Mouse (Mus musculus) adrenal gland, postnatal 4 days (tissue): ENCODE results near the gene Mthfs. TPM values are rescaled to one million over a fixed set of nuclear protein-coding genes. Genes with fewer than 3 reads are reported as not detected.
"Not testable (repeated sequence)": the region's sequence is repeated elsewhere in the genome, so short reads cannot be mapped to it uniquely, and the experiment has no call there.

Experiments used
- DNase-seq, 2 experiments: peaks; one replicate each; pipeline ENCODE4 v3.0.0; 2021 to 2022; ENCODE audit warnings: low spot score in 2 of 2, mixed read lengths in 2 of 2
- long read RNA-seq, 2 experiments: library from polyadenylated mRNA; stranded (forward); transcript quantifications; one replicate each; pipeline ENCODE4 v2.0.0; 2021
- total RNA-seq, 2 experiments: library from RNA; stranded (reverse); gene quantifications; 2 replicates each; pipeline ENCODE4 v1.2.3; 2021

Gene Mthfs
- total RNA-seq, result 10 to 100 TPM; 36.5 to 43.3 TPM
- long read RNA-seq, experiment 1, transcript Mthfs-201 (3 exons, 816 nt), result major isoform, 10 of 21 reads
- long read RNA-seq, experiment 1, partial matches to known transcripts, result 0 of 21 reads
- long read RNA-seq, experiment 1, other reads (novel, unspliced or antisense), result 10 of 21 reads
- long read RNA-seq, experiment 2, transcript Mthfs-201 (3 exons, 816 nt), result major isoform, 13 of 52 reads
- long read RNA-seq, experiment 2, partial matches to known transcripts, result 3 of 52 reads
- long read RNA-seq, experiment 2, other reads (novel, unspliced or antisense), result 33 of 52 reads

DNA sequence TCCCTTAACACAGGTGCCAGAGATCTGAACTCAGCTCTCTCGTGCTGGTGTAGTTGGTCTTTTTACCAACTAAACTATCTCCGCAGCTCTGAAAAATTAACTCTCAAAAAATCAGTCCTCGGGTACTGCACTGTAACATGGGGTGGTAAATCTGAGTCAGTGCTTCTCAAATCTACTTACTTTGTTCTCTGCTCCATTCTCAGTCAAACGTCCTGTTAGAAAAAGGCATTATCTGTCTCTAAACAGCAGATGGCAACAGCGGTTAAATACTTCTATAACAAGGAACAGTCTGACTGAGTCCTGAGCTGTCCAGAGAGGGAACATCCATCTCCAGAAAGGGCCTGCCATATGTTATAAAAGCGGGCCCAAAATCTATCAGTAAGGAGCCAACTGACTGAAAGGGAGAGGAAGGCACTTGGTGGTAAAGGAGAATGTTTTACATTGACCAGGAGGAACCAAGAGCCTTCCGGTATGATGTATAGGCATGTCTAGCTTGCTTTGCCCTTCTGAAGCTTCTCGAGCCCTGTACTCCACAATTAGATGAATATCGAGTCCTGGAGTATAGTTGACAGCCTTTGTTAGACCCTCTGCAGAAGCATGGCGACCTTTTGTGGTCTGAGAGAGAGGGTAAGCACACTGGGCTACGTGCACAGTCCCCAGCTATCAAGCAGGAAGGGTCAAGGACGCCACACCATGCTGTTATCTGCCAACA is at the start of gene Mthfs:
Gene Mthfs, plus strand, starts transcription at position 324 of the 712 bp plus-strand sequence.
- not testable (repeated sequence) for DNase-seq

DNA sequence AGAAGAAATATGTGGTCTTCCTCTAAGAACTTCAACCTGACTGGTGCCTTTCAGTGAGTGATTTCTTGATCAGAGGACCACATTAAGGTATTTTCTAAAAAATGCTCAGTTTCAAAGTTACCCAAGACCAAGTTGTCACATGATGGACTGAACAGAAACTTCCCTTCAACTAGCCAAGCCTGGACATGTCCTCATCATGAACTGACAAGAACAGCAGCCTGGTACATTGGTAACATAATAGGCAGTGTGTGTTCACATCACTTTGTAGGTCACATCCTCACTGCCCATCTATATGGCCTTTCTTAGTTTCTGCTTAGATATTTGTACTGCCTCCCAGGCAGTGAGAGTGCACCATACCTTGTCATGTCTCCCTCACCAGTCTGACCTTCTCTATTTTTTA is 37.9 kb upstream of the Mthfs start:
- DNase-seq, result not testable (repeated sequence)

DNA sequence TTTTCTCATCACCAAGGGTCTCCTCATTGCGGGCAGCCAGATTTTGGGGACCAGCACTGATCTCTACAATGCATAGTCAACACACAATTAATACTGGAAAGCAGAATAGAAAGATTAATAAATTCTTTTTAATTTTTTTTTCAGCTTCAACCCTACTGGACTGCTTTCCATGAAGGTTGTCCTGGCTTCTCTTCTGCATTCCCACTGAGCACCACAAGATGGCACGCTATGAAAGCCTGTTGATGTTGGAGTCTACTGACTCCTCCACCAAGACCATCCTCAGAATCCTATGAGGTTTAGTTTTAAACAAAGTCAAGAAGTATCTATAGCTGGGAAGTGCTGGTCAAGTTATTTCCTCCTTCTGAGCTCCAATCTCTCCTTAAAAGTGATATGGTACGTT is 31.6 kb upstream of the Mthfs start:
- DNase-seq, result peak; percentile 28 to 43

DNA sequence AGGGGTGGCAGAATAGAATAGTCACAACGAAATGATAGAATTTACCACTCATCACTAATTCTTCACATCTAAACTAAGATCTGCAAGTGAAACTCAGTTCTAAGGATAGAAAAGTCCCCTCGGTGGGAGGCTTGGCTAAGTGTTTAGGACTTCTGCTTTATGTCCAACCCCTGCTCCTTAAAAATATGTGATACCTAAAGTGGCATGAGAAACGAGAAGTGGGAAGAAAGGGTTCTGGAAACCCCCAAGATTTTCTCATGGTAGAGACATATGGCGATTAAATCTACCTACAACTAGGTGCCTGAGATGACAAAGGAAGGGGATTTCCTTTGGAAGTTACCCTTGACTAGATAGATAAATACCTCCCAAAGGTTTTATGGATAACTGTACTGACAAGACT is 31.0 kb upstream of the Mthfs start:
- DNase-seq, result not testable (repeated sequence)

DNA sequence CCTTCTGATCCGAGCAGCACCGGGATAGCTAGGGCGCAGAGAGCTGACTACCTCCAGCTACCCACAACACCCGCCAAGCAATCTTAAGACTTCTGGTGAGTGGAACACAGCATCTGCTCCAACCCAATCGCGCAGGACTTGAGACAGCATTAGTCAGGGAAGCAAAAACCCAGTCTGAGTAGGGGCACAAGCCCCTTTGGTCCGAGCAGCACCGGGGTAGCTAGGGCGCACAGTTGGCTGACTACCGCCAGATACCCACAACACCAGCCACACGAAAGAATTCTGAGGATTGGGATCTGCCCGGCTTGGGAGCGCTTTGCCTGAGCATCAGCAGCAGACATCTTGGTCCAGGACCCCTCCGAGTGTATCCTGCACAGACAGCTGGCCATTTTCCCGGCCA is 23.5 kb upstream of the Mthfs start:
- DNase-seq, result not testable (repeated sequence)

DNA sequence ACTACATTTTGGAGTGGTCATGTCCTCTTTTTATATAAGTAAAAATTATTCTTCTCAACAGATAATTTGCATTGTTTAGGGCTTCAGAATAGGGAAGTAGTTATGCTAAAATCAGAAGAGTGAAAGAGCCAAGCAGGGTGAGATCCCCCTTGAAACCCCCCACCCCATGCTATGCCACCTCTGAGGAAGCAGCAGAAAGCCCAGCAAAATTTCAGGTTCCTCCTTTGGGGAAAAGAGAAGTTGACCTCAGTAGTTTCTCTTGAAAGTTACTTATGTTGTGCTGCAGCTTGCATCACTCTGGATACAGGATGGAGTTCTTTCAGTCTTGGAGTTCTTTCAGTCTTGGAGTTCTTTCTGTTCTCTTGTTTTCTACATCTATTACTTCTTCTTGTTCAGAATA is 15.0 kb upstream of the Mthfs start:
- DNase-seq, result not testable (repeated sequence)

DNA sequence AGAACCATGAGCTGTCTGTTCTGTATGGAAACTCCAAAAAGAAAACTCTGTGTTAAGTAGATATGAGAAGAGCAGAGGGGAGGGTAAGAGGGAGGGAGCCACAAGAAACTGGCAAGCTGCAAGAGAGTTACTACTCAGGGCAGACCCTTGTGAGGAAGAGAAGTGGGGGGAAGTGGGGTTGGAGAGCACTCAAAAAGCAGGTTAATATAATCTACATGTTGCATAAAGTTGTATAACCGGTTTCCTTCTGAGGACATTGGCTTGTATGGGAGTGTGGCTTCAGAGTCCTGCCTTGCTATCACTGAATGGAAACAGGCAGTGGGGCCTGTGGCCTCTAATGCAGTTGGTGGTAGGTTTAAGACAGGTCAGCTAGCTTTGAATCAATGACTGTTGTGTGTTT is 13.0 kb upstream of the Mthfs start:
- DNase-seq, result not testable (repeated sequence)

DNA sequence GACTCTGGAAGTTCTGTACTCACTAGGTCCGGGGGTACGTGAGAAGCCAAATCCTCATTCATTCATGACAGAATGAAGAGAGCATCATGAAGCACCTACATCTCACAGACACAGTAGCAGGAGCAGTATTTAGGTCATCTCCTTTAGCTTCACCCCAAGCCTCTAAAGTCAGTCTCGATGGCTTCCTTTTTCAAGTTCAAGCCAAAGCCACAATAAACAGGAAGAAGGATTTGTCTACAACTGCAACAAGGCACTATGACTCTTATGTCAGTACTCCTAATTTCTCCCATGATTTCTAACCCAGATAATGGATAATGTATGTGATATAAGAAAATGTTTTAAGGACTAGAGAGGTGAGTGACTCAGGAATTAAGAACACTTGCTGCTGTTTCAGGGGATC is 12.1 kb upstream of the Mthfs start:
- DNase-seq, result not testable (repeated sequence)

DNA sequence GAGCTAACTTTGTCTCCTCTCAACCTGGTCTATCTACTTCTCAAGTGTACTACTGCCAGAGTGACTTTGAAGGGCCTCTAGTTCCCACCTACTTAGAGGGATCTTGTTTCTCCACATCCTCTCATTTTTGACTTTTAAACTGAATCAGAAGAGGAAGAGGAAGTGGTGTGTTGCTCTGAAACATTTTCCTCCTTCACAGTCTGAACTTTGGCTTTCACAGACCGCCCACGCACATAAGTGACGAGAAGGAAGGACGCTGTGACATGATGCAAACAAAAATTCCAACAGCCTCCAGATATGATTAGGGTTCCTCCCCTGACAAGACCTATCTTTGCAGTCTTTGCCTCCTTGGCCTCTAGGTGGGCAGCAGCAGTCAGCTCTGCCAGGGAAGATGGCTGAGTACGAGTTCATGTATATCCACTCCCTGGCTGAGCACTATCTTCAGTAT is 11.5 kb upstream of the Mthfs start, which contains the start of the genes Bcl2a1b and Gm29094:
Gene Bcl2a1b, plus strand, starts transcription at position 241 of the 448 bp plus-strand sequence.
Gene Gm29094, plus strand, starts transcription at position 411 of the 448 bp plus-strand sequence.
- not testable (repeated sequence) for DNase-seq

DNA sequence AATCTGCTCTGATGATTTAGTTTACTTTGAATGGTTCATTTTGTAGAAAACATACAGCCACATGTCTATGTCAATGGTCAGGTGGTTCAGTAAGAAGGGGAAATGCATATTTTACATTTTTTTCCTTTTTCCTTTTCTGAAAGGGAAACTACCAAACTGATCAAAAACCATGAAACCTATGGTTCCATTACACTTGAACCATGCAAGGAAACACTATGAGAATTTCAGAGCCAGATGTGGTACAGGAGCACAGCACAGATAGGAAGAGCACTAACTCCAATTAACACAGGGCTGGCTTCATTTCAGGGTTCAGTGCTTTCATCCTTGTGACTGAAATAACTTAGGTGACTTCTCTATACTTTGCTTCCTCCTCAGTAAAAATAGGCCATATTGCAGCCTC is 8.2 kb upstream of the Mthfs start:
- DNase-seq, result not testable (repeated sequence)

DNA sequence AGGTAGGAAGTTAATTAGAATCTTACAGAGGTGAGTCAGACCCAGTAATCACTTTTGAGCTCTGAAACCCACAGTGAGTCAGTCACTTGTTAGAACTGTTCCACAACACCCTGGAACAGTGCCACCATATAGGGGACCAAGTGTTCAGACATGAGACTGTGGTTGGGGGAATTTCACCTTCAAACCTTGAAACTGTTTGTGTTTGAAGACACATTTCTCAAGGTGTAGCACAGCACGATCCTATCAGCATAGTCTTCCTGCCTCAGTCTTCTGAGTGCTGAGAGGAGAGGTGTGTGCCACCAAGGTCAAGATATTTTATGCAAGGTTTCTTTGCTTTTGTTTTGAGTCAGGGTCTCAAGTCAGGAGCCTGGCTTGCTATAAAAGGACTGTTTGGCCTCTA is 1.5 kb upstream of the Mthfs start:
- not testable (repeated sequence) for DNase-seq

DNA sequence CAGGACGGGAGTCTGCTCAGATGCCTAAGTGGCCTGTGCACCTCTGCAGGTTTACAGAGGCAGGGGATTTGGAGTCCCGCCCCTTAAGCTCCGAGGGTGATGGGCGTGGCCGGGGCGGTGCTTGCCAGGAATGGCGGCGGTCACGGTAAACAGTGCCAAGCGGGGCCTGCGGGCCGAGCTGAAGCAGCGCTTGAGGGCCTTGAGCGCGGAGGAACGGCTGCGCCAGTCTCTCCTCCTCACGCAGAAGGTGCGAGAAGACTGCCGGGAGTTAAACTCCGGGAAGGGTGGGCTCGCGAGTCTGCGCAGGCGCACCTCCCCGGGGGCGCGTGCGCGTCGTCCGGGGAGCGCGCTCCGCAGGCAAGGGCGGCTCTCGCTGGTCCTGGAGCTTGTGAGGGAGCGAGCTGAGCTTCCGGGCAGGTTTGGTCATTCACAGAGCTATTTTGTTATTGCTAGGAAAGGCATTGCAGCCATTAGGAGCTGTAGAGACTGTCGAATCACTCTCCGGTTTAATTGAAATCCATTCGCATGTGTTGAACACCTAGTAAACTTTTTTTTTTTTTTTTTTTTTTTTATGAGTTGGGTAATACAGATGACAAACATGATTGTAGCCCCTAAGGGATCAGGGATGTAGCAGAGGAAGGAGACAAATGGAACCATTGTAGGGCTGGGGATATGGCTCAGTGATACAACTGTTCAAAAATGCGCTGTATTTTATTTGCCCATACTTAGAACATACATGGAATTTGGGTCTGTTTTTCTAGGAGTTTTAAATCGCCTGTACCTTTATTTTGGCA is 786 bp downstream of the Mthfs start:
- DNase-seq, result peak; percentile 65 to 79

DNA sequence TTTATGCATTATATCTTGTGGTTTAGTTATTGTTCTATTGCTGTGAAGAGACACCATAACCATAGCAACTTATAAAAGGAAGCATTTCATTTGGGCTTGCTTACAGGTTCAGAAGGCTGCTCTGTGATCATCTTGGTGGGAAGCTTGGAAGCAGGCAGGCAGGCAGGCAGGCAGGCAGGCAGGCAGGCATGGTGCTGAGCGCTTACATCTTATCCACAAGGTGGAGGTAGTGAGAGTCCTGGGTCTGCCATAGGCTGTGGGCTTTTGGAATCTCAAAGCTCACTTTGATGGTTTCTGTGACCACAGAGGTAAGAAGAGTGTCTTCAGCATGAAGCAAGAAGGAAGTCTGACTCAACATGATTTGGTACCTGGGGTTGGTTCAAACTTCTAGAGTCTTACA is 2.0 kb downstream of the Mthfs start:
- DNase-seq, result not testable (repeated sequence)

DNA sequence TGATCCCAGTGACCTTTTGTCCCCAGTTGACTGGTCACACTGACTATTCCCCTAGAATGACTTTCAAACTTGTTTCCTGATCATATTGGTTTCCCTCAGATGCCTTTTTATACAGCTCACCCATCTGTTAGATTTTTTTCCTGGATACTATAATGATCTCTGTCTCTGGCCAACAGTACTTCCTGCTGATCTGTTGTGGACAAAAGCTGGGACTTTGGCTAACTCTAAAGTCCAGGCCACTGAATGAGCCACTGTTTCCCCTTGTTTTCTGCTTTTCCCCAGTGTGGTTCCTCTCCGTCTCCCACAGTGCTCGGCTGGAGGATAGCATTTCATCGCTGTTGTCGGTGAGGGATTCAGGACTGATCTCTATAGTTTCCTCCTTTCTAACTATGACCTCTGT is 7.7 kb downstream of the Mthfs start:
- DNase-seq, result not testable (repeated sequence)

DNA sequence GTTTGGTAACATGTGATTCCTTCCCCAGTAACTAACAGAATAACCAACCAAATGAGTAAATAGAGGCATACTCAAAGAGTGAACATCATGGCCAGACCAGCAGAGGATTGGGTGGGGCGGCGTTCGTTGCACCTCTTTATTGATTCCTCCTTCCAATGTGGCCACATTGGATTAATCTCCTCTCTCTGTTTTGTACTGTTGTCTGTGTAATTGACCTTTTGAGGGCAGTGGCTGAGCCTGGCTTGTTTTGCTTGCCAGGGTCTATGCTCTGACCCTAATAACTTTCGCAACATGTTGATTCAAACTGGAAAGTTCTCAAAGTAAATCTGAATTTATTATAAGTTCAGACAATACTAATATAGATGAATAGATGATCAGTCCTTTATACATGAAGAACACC is 9.2 kb downstream of the Mthfs start:
- not testable (repeated sequence) for DNase-seq

DNA sequence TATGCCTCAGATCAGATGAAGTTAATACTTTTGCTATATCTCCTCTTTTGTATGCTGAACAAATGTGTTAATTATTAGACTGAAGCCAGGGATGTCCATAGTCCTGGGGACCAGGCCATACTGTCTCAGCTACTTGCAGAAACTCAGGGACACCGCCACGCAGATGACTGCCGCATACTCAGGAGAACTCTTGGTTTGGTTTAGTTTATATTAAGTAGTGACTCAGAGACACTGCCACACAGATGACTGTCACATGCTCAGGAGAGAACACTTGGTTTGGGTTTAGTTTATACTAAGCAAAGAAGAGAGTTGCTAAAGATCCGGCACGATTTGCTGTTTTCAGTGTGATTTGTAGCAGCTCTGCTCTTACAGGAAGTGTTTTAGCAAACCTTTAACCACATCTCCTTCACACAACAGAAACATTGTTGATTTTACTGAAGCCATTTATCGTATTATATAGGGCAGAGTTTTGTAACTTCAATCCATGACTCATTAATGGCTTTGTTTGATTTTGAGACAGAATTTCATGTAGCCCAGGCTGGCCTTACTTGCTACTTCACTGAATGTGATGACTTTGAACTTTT is 10.3 kb downstream of the Mthfs start:
- DNase-seq, result not testable (repeated sequence)

DNA sequence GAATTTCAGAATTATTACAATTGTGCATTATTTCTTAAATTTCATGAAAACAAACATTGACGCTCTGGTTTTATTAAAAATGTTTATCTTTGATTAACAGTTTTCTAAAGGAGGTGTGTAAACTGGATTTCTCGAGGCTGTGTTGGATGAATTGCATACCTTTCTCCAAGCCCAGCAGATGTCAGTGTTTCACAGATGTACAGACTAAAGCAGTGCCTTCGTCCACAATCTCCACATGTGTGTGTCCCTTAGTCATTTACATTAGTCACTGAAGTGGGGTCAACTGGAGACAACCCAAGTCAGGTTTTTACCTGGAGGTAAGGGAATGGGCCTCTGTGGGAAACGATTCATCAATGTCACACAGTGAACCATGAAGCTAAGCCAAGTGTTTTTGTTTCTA is 15.6 kb downstream of the Mthfs start:
- no peak for DNase-seq

DNA sequence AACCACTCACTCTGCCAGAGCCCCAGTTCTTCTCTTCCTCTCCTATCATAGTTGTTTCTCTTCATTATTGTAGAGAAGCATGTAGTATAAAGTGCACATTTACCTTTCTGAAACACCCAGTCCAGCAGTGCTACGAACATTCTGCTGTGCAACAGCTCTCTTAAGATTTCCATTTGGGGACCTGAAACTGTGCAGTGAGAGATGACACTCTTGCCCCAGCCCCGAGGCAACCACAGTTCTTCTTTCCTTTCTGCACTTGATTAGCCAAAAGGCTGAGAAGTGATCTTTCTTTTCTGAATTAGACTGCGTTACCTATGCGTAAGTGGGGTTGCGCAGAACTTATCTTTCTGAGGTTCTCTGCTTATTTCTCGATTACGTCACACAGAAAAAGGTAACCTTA is 17.6 kb downstream of the Mthfs start:
- no peak for DNase-seq

DNA sequence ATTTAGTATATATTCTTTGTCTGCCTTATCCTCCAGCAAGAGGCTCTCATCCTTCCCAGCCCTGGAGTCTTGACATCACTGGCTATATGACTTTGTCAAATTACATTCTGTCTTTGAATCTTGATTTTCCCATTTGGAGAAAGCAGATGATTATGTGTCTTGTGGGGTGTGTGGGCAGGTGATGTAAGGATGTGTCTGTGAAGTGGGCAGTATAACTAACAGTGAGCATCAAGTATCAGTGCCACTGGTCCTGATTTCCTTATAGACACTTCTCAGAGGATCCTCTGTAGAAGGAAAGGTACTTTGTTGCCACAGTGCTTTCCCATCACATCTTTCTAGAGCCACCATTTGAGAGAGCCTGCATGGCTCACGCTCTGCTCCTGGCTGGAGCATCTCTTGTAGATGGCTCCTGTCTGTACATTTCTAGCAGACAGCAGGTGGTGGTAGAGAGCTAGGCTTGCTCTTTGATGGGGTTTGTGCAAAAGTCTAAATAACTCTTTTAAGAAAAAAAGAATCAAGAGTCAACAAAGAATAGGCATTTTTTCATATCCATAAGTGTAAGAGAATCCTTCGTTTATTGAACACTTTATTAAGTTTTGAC is 20.5 kb downstream of the Mthfs start:
- not testable (repeated sequence) for DNase-seq

DNA sequence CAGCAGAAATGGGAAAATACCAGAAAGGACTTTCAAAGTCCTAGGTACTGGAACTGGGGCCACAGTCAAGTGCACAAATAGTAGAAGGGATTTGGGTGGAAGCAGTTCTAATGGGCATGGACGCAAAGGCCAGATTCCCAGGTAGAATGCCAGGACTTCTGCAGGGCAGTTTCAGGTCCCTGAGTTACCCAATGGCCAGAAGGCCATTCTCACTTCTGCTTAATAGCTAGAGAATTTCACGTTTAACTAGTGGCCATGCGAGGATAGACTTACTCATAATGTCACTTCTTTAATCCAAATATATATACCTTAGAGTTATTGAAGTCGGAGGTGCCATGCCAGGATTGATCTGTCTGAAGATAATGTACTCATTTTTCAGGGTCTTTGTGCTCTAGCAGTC is 26.7 kb downstream of the Mthfs start:
- not testable (repeated sequence) for DNase-seq
